Mouse (Mus musculus) layer of hippocampus, postnatal 14 days (tissue): ENCODE results near the gene Ttll10. TPM values are rescaled to one million over a fixed set of nuclear protein-coding genes. Genes with fewer than 3 reads are reported as not detected.

Experiments used
- DNase-seq, 2 experiments: peaks; one replicate each; pipeline ENCODE4 v3.0.0; 2021 to 2022; ENCODE audit warnings: low spot score in 2 of 2, mixed read lengths in 1 of 2
- long read RNA-seq, 2 experiments: library from polyadenylated mRNA; stranded (forward); transcript quantifications; one replicate each; pipeline ENCODE4 v2.0.0; 2021
- total RNA-seq, 2 experiments: library from RNA; stranded (reverse); gene quantifications; 2 replicates each; pipeline ENCODE4 v1.2.3; 2021

Ttll10 gene
- under 1 TPM in 1 of 2 experiments, not detected in 1; 0.14 TPM for total RNA-seq
- long read RNA-seq, experiment 1 = 0 reads
- long read RNA-seq, experiment 2 = 0 reads

- DNase-seq = no peak
These were observed at the start of gene Ttll10 for GRCm38 (mm10) chr4:156059261-156059660. Ttll10 (minus strand) TSS chr4:156059414.

- DNase-seq = no peak
These were observed 44.1 kb upstream of the Ttll10 start for GRCm38 (mm10) chr4:156103342-156103741.

GRCm38 (mm10) chr4:156101481-156101903, 42.3 kb upstream of the Ttll10 start:
- no peak for DNase-seq

GRCm38 (mm10) chr4:156100501-156100900, 41.3 kb upstream of the Ttll10 start:
- DNase-seq = no peak

- no peak for DNase-seq
These were observed 40.2 kb upstream of the Ttll10 start for GRCm38 (mm10) chr4:156099427-156099826.

GRCm38 (mm10) chr4:156097770-156098366, 38.7 kb upstream of the Ttll10 start:
- no peak for DNase-seq

GRCm38 (mm10) chr4:156096191-156096590, 37.0 kb upstream of the Ttll10 start:
- DNase-seq = no peak

- DNase-seq = no peak
These were observed 34.5 kb upstream of the Ttll10 start for GRCm38 (mm10) chr4:156093758-156094157.

GRCm38 (mm10) chr4:156092765-156093164, 33.6 kb upstream of the Ttll10 start:
- no peak for DNase-seq

- DNase-seq = no peak
These were observed 32.0 kb upstream of the Ttll10 start for GRCm38 (mm10) chr4:156091236-156091635.

- no peak for DNase-seq
These were observed 28.3 kb upstream of the Ttll10 start for GRCm38 (mm10) chr4:156087398-156088087.

GRCm38 (mm10) chr4:156085256-156085655, 26.0 kb upstream of the Ttll10 start:
- no peak for DNase-seq

GRCm38 (mm10) chr4:156084096-156084879, 25.1 kb upstream of the Ttll10 start:
- DNase-seq = no peak

- no peak for DNase-seq
These were observed 24.1 kb upstream of the Ttll10 start for GRCm38 (mm10) chr4:156083348-156083747.

GRCm38 (mm10) chr4:156082621-156083234, 23.5 kb upstream of the Ttll10 start:
- no peak for DNase-seq

GRCm38 (mm10) chr4:156077499-156078301, 18.5 kb upstream of the Ttll10 start:
- DNase-seq = no peak

GRCm38 (mm10) chr4:156076911-156077382, 17.7 kb upstream of the Ttll10 start:
- no peak for DNase-seq

GRCm38 (mm10) chr4:156070716-156071115, 11.5 kb upstream of the Ttll10 start:
- no peak for DNase-seq

- DNase-seq = no peak
These were observed 11.1 kb upstream of the Ttll10 start for GRCm38 (mm10) chr4:156070276-156070675.

- no peak for DNase-seq
These were observed 10.5 kb upstream of the Ttll10 start for GRCm38 (mm10) chr4:156069701-156070100.
